Mouse (Mus musculus) thymus, adult 2 months (tissue): Measurements from ENCODE around the gene Map3k9.

Source experiments
- CTCF ChIP-seq: fragments of 200-500 bp; IDR thresholded peaks from 2 replicates; pipeline ENCODE4 v1.5.1; 2012; ENCODE audit warnings: mild to moderate bottlenecking, control low read depth, low read length, moderate library complexity, borderline replicate concordance; ENCODE audit not compliant: control insufficient read depth, poor library complexity, insufficient read depth; ENCODE audit errors: extremely low read depth
- POLR2A ChIP-seq: fragments of 200-500 bp; IDR thresholded peaks from 2 replicates; pipeline ENCODE4 v1.6.1; 2012; ENCODE audit warnings: mild to moderate bottlenecking, low read length, control low read depth, moderate library complexity; ENCODE audit not compliant: control insufficient read depth, poor library complexity, insufficient read depth; ENCODE audit errors: extremely low read depth

DNA sequence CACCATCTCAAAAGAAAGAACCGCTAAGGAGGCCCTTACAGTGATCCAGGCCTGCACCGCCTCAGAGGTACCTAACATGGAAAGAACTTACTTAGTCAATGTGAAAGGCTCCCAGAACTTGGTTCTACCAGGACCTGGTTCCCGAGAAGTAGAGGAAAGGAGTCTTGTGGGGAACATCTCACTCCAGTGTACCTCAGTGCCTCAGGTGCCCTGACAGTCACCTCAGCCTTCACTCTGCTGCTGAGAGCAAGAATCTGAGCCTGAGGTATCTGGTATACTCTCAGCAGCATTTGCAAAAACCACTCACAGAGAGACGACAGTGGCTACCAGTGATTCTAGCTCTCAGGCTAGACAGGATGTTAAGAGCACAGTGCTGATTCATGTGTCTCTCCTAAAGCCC is 6.8 kb downstream of the Map3k9 start:
- TF ChIP-seq CTCF (no peak), POLR2A (no peak)
